29 mouse cellular contexts compared by ENCODE assay signal in the genomic region with DNA sequence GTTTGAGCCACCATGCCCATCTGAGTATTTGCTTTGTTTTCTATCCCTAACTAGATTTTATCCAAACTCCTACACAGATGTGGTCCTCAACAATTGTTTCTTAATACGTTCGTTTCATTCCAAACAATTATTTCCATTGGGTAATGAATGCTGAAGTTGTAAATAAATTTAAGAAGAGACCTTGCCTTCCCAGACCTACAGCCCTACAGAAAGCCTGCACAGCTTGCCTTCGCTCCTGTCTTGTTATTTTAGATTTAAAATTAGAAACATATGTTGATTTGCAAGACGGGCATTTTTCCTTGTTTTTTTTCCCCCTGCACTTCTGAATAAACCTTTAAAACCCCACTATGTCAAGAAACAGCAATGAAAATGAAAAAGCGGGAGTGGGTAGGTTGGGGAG.
DNase-seq lines count a peak whose midpoint lies in the region; ATAC-seq lines count a peak whose summit lies in the region.
"Had no signal": no experiment of that assay in that cellular context is flagged by ENCODE, and none has a peak within 500 bp of the region (broad histone marks: within the 10 kb centered on the region; RNA-seq: fewer than 3 reads in every experiment).

No protein-coding gene starts in this region.

- no peaks in the 10 kb centered on the region for H3K9me3 ChIP-seq in embryonic facial prominence, embryonic 15.5 days (replicated peaks)
- H3K9me3 ChIP-seq in limb, embryonic 12.5 days, result 0 out of 2 replicates have a peak, but pooled peaks cover 5% of the 10 kb centered on the region
- H3K9me3 ChIP-seq: forebrain, embryonic 13.5 days; G1E; heart, embryonic 15.5 days; lung, embryonic 15.5 days had no signal

- no peaks in the 10 kb centered on the region for H3K36me3 ChIP-seq in embryonic facial prominence, embryonic 15.5 days
- H3K36me3 ChIP-seq in limb, embryonic 12.5 days, result no peaks in the 10 kb centered on the region
- H3K36me3 ChIP-seq: G1E; heart, embryonic 15.5 days; lung, embryonic 15.5 days; neural tube, embryonic 12.5 days had no signal

- H3K4me1 ChIP-seq in embryonic facial prominence, embryonic 15.5 days, result peaks cover 11% of the 10 kb centered on the region
- peaks cover 19% of the 10 kb centered on the region for H3K4me1 ChIP-seq in limb, embryonic 12.5 days (replicated peaks)
- H3K4me1 ChIP-seq: forebrain, embryonic 13.5 days; lung, embryonic 15.5 days; neural tube, embryonic 12.5 days had no signal

- ATAC-seq in embryonic facial prominence, embryonic 15.5 days (ENCODE audit: insufficient number of reproducible peaks, low FRiP score, low TSS enrichment, low read depth), result no peak
- ATAC-seq in limb, embryonic 12.5 days (ENCODE audit: insufficient number of reproducible peaks, insufficient read depth, low FRiP score, low TSS enrichment, low read depth), result peak; percentile 64; the same call in 1 of the 2 replicates
- ATAC-seq in cerebellum, adult (ENCODE audit: insufficient number of reproducible peaks, low FRiP score, low TSS enrichment), result no peak
- ATAC-seq: forebrain, embryonic 13.5 days; hindbrain, embryonic 16.5 days; intestine, embryonic 16.5 days; midbrain, embryonic 16.5 days had no signal

- no peaks in the 10 kb centered on the region for H3K27me3 ChIP-seq in embryonic facial prominence, embryonic 15.5 days
- no peaks in the 10 kb centered on the region for H3K27me3 ChIP-seq in limb, embryonic 12.5 days
- H3K27me3 ChIP-seq: forebrain, embryonic 13.5 days; heart, embryonic 15.5 days; lung, embryonic 15.5 days; neural tube, embryonic 12.5 days had no signal

- H3K4me2 ChIP-seq in embryonic facial prominence, embryonic 15.5 days (replicated peaks), result no peak overlapping the region
- H3K4me2 ChIP-seq in limb, embryonic 12.5 days, result no peak overlapping the region
- H3K4me2 ChIP-seq: forebrain, embryonic 13.5 days; heart, embryonic 15.5 days; liver, embryonic 11.5 days; lung, embryonic 15.5 days; midbrain, embryonic 11.5 days; neural tube, embryonic 12.5 days had no signal

- peak; percentile 4 for DNase-seq in embryo, embryonic 10.5 days (ENCODE audit: low spot score)
- no peak for DNase-seq in embryo, embryonic 10 days (ENCODE audit: low spot score)
- DNase-seq in thymus, postnatal 36 days, result no peak
- DNase-seq in right cerebral cortex, postnatal 36 days (ENCODE audit: low spot score in 2 of 2), result no peak
- no peak for DNase-seq in layer of hippocampus, adult 9-10 months (ENCODE audit: low spot score)
- DNase-seq: adrenal gland, adult 8-10 months; cerebellum, adult 8-10 months; cerebellum, postnatal 36 days; gastrocnemius, postnatal 25 days; heart, adult 11 months; kidney, adult 8-10 months; kidney, postnatal 10 days; thymus, postnatal 14 days had no signal

- WGBS in embryonic facial prominence, embryonic 15.5 days, result 33% methylated on average over 5 of the region's 5 CpGs
- 26% methylated on average over 5 of the region's 5 CpGs for WGBS in limb, embryonic 12.5 days

- H3K27ac ChIP-seq in embryonic facial prominence, embryonic 15.5 days (replicated peaks), result peak overlapping the region; percentile 75
- H3K27ac ChIP-seq in limb, embryonic 12.5 days, result peak overlapping the region; percentile 88
- H3K27ac ChIP-seq: forebrain, embryonic 13.5 days; heart, embryonic 10.5 days; heart, embryonic 15.5 days; left cerebral cortex, adult 2 months; lung, embryonic 15.5 days; neural tube, embryonic 12.5 days had no signal

- no peak overlapping the region for H3K9ac ChIP-seq in embryonic facial prominence, embryonic 15.5 days
- no peak overlapping the region for H3K9ac ChIP-seq in limb, embryonic 12.5 days (replicated peaks)
- H3K9ac ChIP-seq: forebrain, embryonic 13.5 days; heart, embryonic 15.5 days; lung, embryonic 15.5 days; neural tube, embryonic 12.5 days had no signal

- H3K4me3 ChIP-seq in embryonic facial prominence, embryonic 15.5 days (replicated peaks), result no peak overlapping the region
- no peak overlapping the region for H3K4me3 ChIP-seq in limb, embryonic 12.5 days (replicated peaks)
- H3K4me3 ChIP-seq: forebrain, embryonic 13.5 days; heart, embryonic 10.5 days; heart, embryonic 15.5 days; left cerebral cortex, adult 2 months; lung, embryonic 15.5 days; myocyte; neural tube, embryonic 12.5 days had no signal
